In the genomic region with DNA sequence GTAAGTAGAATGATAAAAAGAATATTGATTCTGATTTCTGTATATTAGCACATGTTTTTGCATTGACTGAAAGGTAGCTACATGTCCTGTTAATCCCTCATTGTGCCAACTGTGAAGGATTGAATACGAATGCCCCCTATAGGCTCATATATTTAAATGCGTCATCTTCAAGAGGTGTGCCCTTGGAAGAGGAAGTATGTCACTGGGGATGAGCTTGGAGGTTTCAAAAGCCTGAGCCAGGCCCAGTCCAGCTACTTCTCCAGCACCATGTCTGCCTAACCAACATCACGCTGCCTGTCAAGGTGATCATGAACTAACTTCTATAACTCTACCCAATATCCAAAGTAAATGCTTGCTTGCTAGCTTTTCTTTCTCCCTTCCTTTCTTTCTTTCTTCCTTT, we compare ENCODE assay signal across 19 mouse cellular contexts.
A peak's percentile ranks its signal among the peaks of the same experiment; 100 is the strongest.
DNase-seq lines count a peak whose midpoint lies in the region; ATAC-seq lines count a peak whose summit lies in the region.
"Had no signal": no experiment of that assay in that cellular context is flagged by ENCODE, and none has a peak within 500 bp of the region (broad histone marks: within the 10 kb centered on the region; RNA-seq: fewer than 3 reads in every experiment).

No protein-coding gene starts in this region.

- ATAC-seq in granulocyte monocyte progenitor cell, adult 5-6 weeks (replicated peaks; ENCODE audit: poor library complexity, severe bottlenecking), result peak; percentile 59
- peak; percentile 54; the same call in 1 of the 2 replicates for ATAC-seq in neutrophil, adult 5-6 weeks (ENCODE audit: extremely low read depth, insufficient number of reproducible peaks, low FRiP score, poor library complexity, severe bottlenecking)
- ATAC-seq in frontal cortex, adult (ENCODE audit: low TSS enrichment), result no peak
- ATAC-seq: activated CD4-positive, CD25-positive, alpha-beta regulatory T cell, adult 4 months; CD4-positive, CD25-positive, alpha-beta regulatory T cell, adult 4 months; forebrain, embryonic 13.5 days; forebrain, postnatal 0 days; inflammation-experienced regulatory T-cells, adult 6 months; Patski had no signal

- DNase-seq in spleen, postnatal 36 days (ENCODE audit: low spot score in 2 of 2), result peak; percentile 39 to 43
- no peak for DNase-seq in spleen, postnatal 14 days (ENCODE audit: low spot score in 2 of 2)
- no peak for DNase-seq in adrenal gland, adult 18-20 months (ENCODE audit: low spot score in 2 of 2)
- DNase-seq in frontal cortex, postnatal 14 days (ENCODE audit: low spot score in 2 of 2), result no peak
- DNase-seq: adrenal gland, adult 2 months; adrenal gland, postnatal 36 days; cerebellum, adult 2 months; cerebellum, postnatal 10 days; forebrain, postnatal 0 days; gastrocnemius, postnatal 10 days; heart, postnatal 36 days had no signal

Comparison
In these comparisons a context has a peak if more than half of its experiments do, and no peak if none do; other contexts are left out.
1. DNase-seq: peak in spleen, postnatal 36 days (2 of 2); none in spleen, postnatal 14 days (0 of 2), adrenal gland, adult 18-20 months (0 of 2) and frontal cortex, postnatal 14 days (0 of 2).